Mouse (Mus musculus) spleen, adult 2 months (tissue): ENCODE data around the gene Os9. TPM values are rescaled to one million over a fixed set of nuclear protein-coding genes. Genes with fewer than 3 reads are reported as not detected.

ENCODE experiments used
- DNase-seq, 2 experiments: peaks; one replicate each; pipeline versions ENCODE4 v3.0.0 to v3.0.0-alpha.2; 2012 to 2021; ENCODE audit warnings: low spot score in 2 of 2, low read depth in 1 of 2
- H3K27ac ChIP-seq: fragments of 200-500 bp; 2 replicates; pipeline ENCODE4 v1.5.1; 2012; ENCODE audit warnings: low read length, inconsistent platforms; ENCODE audit not compliant: insufficient read depth
- H3K27me3 ChIP-seq: fragments of 200-500 bp; 2 replicates; pipeline ENCODE4 v1.6.1; 2012; ENCODE audit warnings: mild to moderate bottlenecking, moderate library complexity, low read length, inconsistent platforms; ENCODE audit not compliant: control insufficient read depth, insufficient read depth
- H3K36me3 ChIP-seq: fragments of 200-500 bp; 2 replicates; pipeline ENCODE4 v1.6.1; 2012; ENCODE audit warnings: mild to moderate bottlenecking, low read length, inconsistent platforms; ENCODE audit not compliant: control insufficient read depth, insufficient read depth
- H3K4me1 ChIP-seq: fragments of 200-500 bp; 2 replicates; pipeline ENCODE4 v1.6.1; 2011; ENCODE audit warnings: inconsistent platforms; ENCODE audit not compliant: control insufficient read depth, insufficient read depth, insufficient read length
- H3K4me3 ChIP-seq: fragments of 200-500 bp; 2 replicates; pipeline ENCODE4 v1.5.1; 2011; ENCODE audit warnings: mild to moderate bottlenecking, inconsistent platforms; ENCODE audit not compliant: insufficient read depth, insufficient read length; ENCODE audit errors: extremely low read depth
- CTCF ChIP-seq: fragments of 200-500 bp; IDR thresholded peaks from 2 replicates; pipeline ENCODE4 v1.5.1; 2011; ENCODE audit warnings: mild to moderate bottlenecking, inconsistent platforms; ENCODE audit not compliant: insufficient read depth, insufficient read length, insufficient replicate concordance; ENCODE audit errors: extremely low read depth
- POLR2A ChIP-seq: fragments of 200-500 bp; IDR thresholded peaks from 2 replicates; pipeline ENCODE4 v1.6.1; 2011; ENCODE audit warnings: low read depth, low read length, inconsistent platforms
- WGBS: fragments of 180-500 bp; shearing (Covaris S2); methylation state at CpG from one replicate; pipeline ENCODE4 v1.1.7; 2018; 5-methylcytosine and 5-hydroxymethylcytosine counted together
- polyA plus RNA-seq: library from polyadenylated mRNA; depleted of rRNA; stranded (reverse); fragments of >200 nt; gene quantifications from 2 replicates; pipeline ENCODE4 v1.2.3, GENCODE M21; 2012

Os9 gene
- polyA plus RNA-seq, 1 experiment = 48.7 TPM

DNA sequence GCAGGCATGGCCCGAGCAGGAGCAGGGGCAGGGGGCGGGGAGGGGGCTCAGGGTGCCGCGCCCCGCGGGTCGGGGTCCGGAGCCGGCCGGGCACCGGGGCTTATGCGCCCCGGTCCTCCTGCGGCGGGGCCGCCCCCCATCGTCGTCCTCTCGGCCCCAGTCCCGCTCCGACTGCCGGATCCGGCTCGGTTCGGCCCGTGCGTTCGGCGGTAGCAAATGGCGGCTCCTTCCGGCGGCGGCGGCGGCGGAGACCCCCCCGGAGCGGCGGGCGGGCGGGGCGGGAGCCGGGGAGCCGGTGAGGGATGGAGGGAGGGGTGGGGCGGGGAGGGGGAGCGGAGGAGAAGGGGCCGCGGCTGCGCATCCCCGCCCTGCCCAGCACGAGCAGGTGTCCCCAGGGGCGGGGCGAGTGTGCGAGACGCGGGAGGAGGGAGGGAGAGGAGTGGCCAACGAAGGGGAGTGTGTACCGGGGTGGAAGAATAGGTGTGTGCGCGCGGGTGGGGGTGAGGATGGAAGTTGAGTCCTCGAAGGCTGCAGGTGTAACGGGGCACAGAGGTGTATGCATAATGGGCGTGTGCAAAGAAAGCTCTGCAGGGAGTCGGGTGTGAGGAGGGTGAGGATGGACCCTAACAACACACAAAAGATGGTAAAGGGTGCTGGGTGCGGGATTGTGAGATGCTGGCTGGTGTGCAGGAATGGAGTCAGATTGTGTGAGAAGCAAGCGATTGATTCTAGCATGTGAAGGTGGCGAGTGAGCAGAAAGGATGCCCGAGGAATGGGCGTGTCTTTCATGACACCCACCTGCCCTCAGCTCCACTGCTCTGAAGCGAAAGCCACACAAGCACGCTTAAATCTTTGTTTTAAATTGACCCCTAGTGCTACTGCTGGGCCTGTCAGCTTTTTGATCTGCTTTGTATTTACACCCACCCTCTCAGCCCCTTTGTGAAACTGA is 60.7 kb downstream of the Os9 start, which contains the start of gene March9:
TSS of gene March9 (minus strand) at position 217 of the 949 bp plus-strand sequence.
- WGBS = 3% methylated on average over 63 of the region's 72 CpGs

DNA sequence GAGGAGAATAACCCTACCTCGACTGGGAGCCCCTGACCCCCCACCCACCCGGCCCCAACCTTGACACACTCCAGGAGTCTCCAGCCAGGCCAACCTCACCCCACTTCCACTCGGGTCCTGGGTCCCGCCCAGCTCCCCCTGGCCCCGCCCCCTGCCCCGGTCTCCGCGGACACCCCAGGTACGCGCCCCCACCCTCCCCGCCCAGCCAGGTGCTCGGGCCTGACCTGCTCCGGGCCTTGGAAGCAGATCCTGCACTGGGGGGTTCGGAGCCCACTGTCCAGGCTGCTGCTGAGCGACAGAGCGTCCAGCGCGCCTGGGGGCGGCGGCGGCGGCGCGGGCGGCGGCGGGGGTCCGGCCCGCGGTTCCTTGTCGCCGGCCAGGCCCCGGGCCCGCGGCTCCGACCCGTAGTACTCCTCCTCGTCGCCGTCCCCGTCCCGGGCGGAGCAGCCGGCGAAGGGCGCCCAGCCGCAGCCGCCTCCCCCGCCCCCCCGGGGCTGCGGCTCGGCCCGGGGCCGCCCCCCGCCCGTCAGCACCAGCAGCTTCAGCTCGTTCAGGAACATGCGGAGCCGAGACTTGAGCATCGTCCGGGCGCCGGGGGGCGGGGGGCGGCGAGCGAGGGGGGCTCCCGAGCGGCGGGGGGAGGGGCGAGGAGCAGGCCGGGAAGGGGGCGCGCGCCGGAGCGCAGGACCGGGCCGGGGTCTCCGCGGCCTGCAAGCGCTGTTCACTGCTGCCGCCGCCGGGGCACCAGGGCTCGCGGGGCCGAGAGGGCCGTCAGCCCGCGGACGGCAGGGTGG is 61.6 kb downstream of the Os9 start:
- Histone ChIP-seq H3K27me3 (peaks cover 7% of the 10 kb centered on the region), H3K4me3 (peak overlapping the region; percentile 55), H3K27ac (no peak overlapping the region), H3K36me3 (no peaks in the 10 kb centered on the region), H3K4me1 (peaks cover 15% of the 10 kb centered on the region; the same call in 1 of the 2 replicates)
- DNase-seq = no peak
- TF ChIP-seq CTCF = no peak
- no peak for TF ChIP-seq POLR2A
- under 1% methylated on average over 48 of the region's 92 CpGs for WGBS

More for the DNA sequence above, 60.7 kb downstream of the Os9 start, which contains the start of gene March9:
- H3K4me3 ChIP-seq = peak within 1 kb of the TSS; percentile 55
- no peaks in the 10 kb centered on the region for H3K36me3 ChIP-seq
- H3K4me1 ChIP-seq = peaks cover 15% of the 10 kb centered on the region; the same call in 1 of the 2 replicates
- DNase-seq = peak; percentile 36 to 79
- no peak within 1 kb of the TSS for H3K27ac ChIP-seq
- no peak for TF ChIP-seq POLR2A
- no peak for TF ChIP-seq CTCF
- peaks cover 7% of the 10 kb centered on the region for H3K27me3 ChIP-seq

DNA sequence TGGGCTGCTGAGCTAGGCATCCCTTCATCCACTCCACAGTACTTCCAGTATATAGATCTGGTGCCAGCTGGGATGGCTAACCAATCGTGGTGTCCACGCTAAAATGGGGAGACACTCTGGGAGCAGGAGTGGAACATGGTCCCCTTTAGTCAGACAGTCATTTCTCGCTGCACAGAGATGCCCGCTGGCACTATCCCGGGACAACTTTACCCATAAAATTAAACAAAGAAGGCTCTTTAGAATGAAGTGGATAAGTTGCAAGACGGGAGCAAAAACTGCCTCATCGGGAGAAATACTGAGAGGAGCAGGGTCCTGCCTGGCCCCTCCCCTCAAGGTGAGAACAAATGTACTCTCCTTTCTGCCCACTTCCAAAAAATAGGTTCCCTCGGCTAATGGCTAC is 62.2 kb downstream of the Os9 start:
- Histone ChIP-seq H3K36me3 (no peaks in the 10 kb centered on the region), H3K27me3 (peaks cover 7% of the 10 kb centered on the region), H3K4me3 (0 out of 2 replicates have a peak overlapping the region, but pooled peaks have one; percentile 14), H3K27ac (no peak overlapping the region), H3K4me1 (peaks cover 13% of the 10 kb centered on the region; the same call in 1 of the 2 replicates)
- no peak for DNase-seq
- TF ChIP-seq POLR2A = no peak
- no peak for TF ChIP-seq CTCF
- WGBS = 11% methylated on average over 8 of the region's 8 CpGs

DNA sequence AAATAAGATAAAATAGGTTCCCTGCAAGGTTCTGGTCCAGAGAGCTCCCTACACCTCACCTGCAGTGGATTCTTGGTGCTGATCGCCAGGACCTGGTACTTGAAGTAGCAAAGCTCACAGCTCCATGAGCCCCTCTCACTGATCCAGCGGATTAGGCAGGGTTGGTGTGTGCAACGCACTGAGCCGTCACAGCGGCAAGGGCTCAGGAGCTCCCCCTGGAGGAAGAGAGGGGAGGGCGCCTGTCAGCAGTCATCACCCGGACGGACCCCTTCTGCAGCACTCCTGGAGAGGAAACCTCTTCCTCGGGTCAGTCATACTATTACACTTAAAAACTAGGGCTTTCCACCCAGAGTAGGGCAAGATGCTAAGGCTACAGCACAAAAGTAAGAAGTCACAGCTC is 62.8 kb downstream of the Os9 start:
- 2% methylated on average over 9 of the region's 9 CpGs for WGBS
- peak; percentile 43 to 77 for DNase-seq
- Histone ChIP-seq H3K27me3 (peaks cover 7% of the 10 kb centered on the region), H3K27ac (no peak overlapping the region), H3K4me3 (no peak overlapping the region), H3K36me3 (no peaks in the 10 kb centered on the region), H3K4me1 (peaks cover 13% of the 10 kb centered on the region; the same call in 1 of the 2 replicates)
- no peak for TF ChIP-seq POLR2A
- peak; percentile 99 for TF ChIP-seq CTCF

DNA sequence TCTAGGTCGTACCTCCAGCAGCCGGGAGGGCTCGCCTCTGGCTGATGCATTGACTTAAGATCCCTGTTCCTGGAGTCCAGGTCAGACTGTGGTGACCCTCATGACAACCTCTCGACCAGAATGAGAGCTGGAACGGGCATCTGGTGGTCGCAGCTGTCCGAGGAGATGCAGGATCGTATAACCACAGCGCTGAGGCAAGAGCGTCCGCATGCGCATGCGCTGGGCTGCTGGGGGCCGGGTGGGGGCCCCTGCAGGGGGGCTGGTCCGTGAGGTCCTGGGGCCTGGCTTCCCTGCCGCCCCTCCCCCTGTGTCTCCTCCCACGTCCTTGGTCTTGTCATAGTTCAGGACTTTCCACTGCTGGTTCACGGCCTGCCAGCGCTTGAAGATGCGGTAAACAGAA is 64.4 kb downstream of the Os9 start:
- WGBS = 91% methylated on average over 20 of the region's 20 CpGs
- Histone ChIP-seq H3K36me3 (no peaks in the 10 kb centered on the region), H3K27ac (no peak overlapping the region), H3K4me3 (no peak overlapping the region), H3K27me3 (peaks cover 7% of the 10 kb centered on the region), H3K4me1 (peaks cover 13% of the 10 kb centered on the region; the same call in 1 of the 2 replicates)
- TF ChIP-seq POLR2A = no peak
- TF ChIP-seq CTCF = no peak
- no peak for DNase-seq

DNA sequence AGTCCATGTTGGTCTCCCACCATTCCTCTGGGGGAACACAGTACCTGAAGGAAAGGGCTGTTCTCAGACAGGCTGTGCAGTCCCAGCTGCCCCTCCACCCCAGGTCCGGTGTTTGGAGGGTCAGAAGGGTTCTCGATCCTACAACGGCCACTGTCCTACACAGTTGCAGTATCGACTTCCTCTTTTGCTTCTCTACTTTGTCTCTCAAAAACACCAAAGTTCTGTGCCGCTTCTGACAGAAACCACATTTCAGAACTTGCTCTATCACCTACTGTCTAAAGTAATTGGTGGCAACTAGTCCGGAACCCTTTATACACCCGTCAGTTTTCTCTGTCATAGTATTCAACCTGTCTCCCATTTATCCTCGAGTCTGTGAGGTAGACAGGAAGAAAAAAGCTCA is 65.5 kb downstream of the Os9 start:
- H3K27ac ChIP-seq = no peak overlapping the region
- TF ChIP-seq POLR2A (no peak), CTCF (no peak)
- peaks cover 7% of the 10 kb centered on the region for H3K27me3 ChIP-seq
- no peak overlapping the region for H3K4me3 ChIP-seq
- H3K36me3 ChIP-seq = no peaks in the 10 kb centered on the region
- 16% methylated on average over 8 of the region's 8 CpGs for WGBS
- no peak for DNase-seq
- H3K4me1 ChIP-seq = peaks cover 13% of the 10 kb centered on the region; the same call in 1 of the 2 replicates
